Mouse (Mus musculus): ENCODE data around the gene Orm1. TPM values are rescaled to one million over a fixed set of nuclear protein-coding genes. Genes with fewer than 3 reads are reported as not detected.

Gene Orm1
- not detected for total RNA-seq (2021)
- long read RNA-seq, experiment 1, result 0 reads
- long read RNA-seq, experiment 2, result 0 reads

GRCm38 (mm10) chr4:63344295-63344694 lies at the start of gene Orm1:
Orm1 (plus strand) TSS chr4:63344560.
- intact Hi-C loops (cut with DNase I; ENCODE audit: low total_unique reads), result no loop called here

GRCm38 (mm10) chr4:63295641-63296040 lies 48.7 kb upstream of the Orm1 start:
- intact Hi-C loops (cut with DNase I; ENCODE audit: low total_unique reads), result no loop called here
- DNase-seq, result no peak

More at GRCm38 (mm10) chr4:63344295-63344694, at the start of gene Orm1:
- peak; percentile 1 for DNase-seq

DNA sequence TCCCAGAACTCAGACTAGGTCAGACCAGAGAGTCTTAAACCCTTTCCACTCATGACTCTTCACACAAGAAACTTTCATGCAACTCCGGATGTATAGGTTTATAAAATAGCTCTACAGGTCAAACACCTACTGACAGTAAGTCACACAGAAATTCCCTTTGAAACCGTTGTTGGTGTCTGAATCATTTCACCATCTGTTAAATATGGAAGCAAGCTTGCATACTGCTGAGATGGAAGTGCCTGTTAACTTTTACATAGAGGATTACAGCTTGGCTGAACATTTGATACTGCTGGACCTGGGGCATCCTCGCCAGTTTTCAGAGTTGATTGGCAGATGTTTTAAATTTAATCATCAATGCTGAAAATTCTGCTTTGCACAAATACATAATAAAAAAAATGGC lies 48.1 kb upstream of the Orm1 start:
- DNase-seq, result no peak
- intact Hi-C loops (cut with DNase I; ENCODE audit: low total_unique reads), result no loop called here

- intact Hi-C loops (cut with DNase I; ENCODE audit: low total_unique reads), result no loop called here
- no peak for DNase-seq
Measured at GRCm38 (mm10) chr4:63296876-63297275, 47.5 kb upstream of the Orm1 start.

- intact Hi-C loops (cut with DNase I; ENCODE audit: low total_unique reads), result no loop called here
Measured at GRCm38 (mm10) chr4:63298191-63298590, 46.2 kb upstream of the Orm1 start.

GRCm38 (mm10) chr4:63302641-63303040 lies 41.7 kb upstream of the Orm1 start:
- intact Hi-C loops (cut with DNase I; ENCODE audit: low total_unique reads), result no loop called here
- no peak for DNase-seq

More at GRCm38 (mm10) chr4:63298191-63298590, 46.2 kb upstream of the Orm1 start:
- no peak for DNase-seq

DNA sequence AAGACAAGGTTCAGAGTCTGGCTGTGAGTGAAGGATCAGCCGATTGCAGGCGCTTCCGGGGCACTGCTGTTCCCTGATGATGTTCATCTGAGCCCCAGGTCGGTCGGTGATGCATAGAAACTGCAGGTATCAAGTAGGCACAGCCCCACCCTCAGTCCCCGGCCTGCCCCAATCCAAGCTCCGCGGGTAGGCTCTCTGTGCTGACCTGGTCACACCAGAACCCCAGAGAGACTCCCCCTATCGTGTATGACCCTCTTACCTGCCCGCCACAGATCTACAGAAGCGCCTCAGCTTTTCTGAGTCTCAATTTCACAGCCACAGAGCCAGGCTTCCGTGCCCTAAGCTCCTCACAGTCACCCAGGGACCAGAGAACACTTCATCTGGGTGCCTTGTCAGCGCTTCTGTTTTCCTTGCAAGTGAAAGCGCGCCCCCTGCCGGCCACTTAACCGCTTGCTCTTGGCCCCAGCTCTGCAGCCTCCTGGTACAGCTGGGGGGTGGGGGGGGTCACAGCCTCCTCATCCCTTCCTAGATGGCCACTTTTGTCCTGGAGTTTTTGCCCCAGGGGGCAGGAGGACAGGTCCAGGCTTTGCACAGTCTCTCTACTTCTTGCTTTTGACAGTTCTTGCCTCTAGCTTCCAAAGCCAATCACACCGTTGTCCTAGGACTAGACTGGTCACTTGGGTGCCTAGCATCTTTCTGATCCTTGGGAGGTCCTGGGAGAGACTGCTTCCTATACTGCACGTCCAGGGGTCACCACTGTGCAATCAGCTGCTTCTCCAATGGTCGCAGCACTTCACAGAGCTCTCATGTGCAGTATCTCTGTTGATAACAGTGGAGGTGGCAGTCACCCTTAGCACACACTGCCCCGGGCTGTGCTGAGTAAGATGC lies 36.9 kb upstream of the Orm1 start:
- intact Hi-C loops (cut with DNase I; ENCODE audit: low total_unique reads), result loop anchor here (2.0 kb wide), 1 partner anchor 93 kb away; the partner anchor contains the start of gene Col27a1
- DNase-seq, result peak; percentile 90

- intact Hi-C loops (cut with DNase I; ENCODE audit: low total_unique reads), result loop anchor here (2.0 kb wide), 1 partner anchor 94 kb away; the partner anchor contains the start of gene Col27a1
Measured at GRCm38 (mm10) chr4:63308316-63308715, 36.0 kb upstream of the Orm1 start.

GRCm38 (mm10) chr4:63310247-63310855 lies 34.0 kb upstream of the Orm1 start:
- DNase-seq, result peak; percentile 50
- intact Hi-C loops (cut with DNase I; ENCODE audit: low total_unique reads), result no loop called here

More at GRCm38 (mm10) chr4:63308316-63308715, 36.0 kb upstream of the Orm1 start:
- DNase-seq, result peak; percentile 76

- intact Hi-C loops (cut with DNase I; ENCODE audit: low total_unique reads), result no loop called here
- DNase-seq, result no peak
Measured at GRCm38 (mm10) chr4:63311426-63311825, 32.9 kb upstream of the Orm1 start.

DNA sequence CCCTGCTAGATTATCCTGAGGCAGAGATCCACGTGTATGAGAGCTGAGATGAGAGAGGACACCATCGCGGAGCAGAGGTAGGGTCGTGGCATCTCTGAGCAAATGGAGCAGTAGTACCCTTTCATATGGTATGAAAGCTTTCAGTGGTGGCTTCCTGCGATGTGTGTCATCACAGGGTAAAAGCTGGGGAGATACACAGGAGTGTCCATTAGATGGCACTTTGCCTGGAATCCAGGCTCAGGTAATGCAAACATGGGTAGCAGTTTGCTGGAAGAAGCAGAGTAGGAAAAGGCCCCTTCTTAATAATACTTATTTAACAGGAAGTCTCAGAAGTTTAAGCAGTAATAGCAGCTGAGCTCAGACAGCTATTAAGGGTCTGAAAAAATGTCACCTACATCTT lies 30.3 kb upstream of the Orm1 start:
- peak; percentile 1 for DNase-seq
- intact Hi-C loops (cut with DNase I; ENCODE audit: low total_unique reads), result no loop called here

DNA sequence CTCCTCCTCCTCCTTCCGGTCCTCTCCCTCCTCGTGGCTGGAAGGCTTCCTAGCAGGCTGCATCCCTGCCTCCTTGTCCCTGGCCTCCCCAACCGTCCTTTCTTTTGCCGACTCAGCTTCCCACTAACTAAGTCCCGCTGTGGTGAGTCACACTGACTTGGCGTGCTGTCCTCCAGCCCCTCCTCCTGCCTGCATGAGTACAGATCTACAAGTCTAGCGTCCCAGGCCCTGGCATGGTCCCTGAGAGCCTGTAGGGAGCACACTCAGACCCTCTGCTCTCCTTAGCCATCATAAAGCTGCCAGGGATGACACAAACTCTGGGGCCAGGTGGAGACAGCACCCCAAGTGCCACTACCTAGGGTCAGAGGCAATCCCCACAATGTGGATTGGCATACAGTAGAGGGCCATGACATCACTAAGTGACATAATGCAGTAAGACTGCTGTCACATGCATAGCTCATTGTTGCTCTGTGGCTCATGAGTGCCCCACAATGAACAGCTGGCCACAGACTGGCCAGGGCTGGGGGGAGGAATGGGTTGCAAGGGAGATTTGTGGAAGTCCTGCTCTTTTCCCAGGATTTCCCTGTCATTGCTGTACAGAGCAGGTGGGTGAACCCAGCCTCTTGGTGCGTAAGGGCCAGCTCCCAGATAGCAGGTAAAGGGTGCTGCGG lies 28.1 kb upstream of the Orm1 start:
- intact Hi-C loops (cut with DNase I; ENCODE audit: low total_unique reads), result loop anchor here (5.0 kb wide), 1 partner anchor 159 kb away; no protein-coding TSS in a partner anchor
- DNase-seq, result peak; percentile 74

GRCm38 (mm10) chr4:63319566-63319965 lies 24.8 kb upstream of the Orm1 start:
- DNase-seq, result peak; percentile 66
- intact Hi-C loops (cut with DNase I; ENCODE audit: low total_unique reads), result loop anchor here (5.0 kb wide), 1 partner anchor 162 kb away; no protein-coding TSS in a partner anchor

GRCm38 (mm10) chr4:63323275-63323815 lies 21.0 kb upstream of the Orm1 start:
- DNase-seq, result peak; percentile 1
- intact Hi-C loops (cut with DNase I; ENCODE audit: low total_unique reads), result no loop called here

DNA sequence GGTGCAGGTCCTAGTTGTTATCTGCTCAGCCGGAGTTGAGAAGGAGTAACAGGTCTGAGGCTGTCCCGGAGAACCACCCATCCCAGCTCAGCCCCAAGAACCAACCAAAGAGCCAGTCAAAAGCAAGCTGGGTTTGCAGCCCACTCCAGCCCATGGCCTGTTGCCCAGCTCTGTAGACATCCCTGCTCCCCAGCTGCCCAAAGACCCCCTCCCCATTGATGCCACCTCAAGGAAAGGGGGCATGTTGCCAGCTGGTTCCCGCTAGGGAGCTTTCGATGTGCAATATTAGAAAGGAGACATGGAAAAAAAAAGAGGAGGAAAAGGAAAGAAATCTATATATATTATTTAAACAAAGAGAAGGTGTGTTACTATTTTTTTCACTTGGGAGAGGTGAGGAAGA lies 11.0 kb upstream of the Orm1 start:
- intact Hi-C loops (cut with DNase I; ENCODE audit: low total_unique reads), result no loop called here
- peak; percentile 2 for DNase-seq

DNA sequence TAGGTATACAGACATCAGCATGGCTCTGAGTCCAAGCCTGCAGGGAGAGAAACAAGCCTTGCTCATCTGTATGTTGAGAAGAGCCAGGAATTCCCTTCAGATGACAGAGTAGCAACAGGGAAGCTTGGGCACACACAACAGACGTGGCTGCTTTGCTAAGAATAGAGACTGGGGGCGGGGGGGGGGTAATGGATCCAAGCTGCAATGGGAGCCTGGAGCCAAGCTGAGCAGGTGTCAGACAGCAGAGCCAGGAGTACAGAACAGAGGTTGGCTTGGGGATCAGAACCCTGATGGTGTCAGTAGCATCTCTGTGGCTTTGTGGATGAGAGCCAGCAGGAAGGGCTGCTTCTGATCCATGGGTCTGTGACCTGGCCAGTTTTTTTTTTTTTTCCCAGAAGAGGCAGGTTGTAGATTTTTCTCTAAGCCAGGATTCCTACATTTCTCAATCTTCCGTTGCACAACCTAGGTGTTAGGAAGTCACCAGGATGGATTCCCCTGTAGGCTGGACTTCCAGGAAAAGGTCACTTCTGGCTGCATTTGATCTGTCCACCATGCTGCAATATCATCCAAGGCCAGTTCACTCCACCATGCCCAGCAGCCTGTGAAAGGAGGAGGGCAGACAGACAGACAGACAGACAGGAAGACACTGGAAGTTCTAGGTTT lies 5.8 kb upstream of the Orm1 start:
- intact Hi-C loops (cut with DNase I; ENCODE audit: low total_unique reads), result no loop called here
- peak; percentile 31 for DNase-seq

DNA sequence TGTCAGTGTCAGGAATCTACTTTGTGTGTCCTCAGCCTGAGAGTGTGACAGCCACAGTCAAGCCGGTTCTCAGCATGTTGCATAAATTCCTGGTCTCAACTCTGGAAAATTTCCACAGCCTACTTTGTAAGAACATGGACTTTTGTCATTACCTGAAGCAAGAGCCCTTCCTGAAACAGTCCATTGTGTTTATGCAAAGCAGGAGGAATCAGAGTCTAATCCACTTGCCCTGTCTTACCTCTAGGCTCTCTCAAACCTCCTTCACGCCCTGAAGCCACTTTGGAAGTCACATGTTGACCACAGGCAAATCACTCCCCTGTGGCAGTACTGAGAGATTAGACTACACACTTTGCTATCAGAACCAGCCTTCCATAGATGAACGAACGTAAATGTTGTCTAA lies 1.9 kb upstream of the Orm1 start:
- no peak for DNase-seq
- intact Hi-C loops (cut with DNase I; ENCODE audit: low total_unique reads), result no loop called here

DNA sequence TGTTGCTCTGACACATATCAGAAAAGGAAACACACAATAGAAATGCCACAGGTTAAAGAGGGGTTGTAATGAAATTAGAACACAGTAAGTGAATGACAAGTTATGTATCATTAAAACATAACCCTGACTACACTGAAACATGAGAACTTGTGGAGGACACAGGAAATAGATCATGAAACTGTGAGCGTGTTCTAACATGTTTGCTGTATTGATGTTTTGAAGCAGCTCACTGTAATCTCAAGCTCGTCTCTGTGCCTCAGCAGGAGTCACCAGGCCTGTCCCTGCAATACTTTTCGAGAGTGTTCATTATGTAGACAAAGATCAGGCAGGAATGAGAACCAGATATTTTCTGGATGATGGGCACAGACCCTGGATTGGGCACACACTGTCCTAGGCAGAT lies 752 bp upstream of the Orm1 start:
- intact Hi-C loops (cut with DNase I; ENCODE audit: low total_unique reads), result no loop called here

GRCm38 (mm10) chr4:63345261-63345660 lies 901 bp downstream of the Orm1 start:
- peak; percentile 0 for DNase-seq
- intact Hi-C loops (cut with DNase I; ENCODE audit: low total_unique reads), result no loop called here

More for the DNA sequence above, 752 bp upstream of the Orm1 start:
- DNase-seq, result no peak

Measured in gastrocnemius, postnatal 14 days (tissue).